Mouse (Mus musculus) kidney, adult 2 months (tissue): Measurements from ENCODE around the gene Zfp750. TPM values are rescaled to one million over a fixed set of nuclear protein-coding genes. Genes with fewer than 3 reads are reported as not detected.

Source experiments
- DNase-seq: peaks from one replicate; pipeline ENCODE4 v3.0.0; 2021
- H3K27ac ChIP-seq: fragments of 200-500 bp; 2 replicates; pipeline ENCODE4 v1.5.1; 2012; ENCODE audit warnings: low read depth, low read length, control low read depth, inconsistent platforms; ENCODE audit not compliant: insufficient read depth
- H3K27me3 ChIP-seq: fragments of 200-500 bp; replicated peaks from 2 replicates; pipeline ENCODE4 v1.6.1; 2012; ENCODE audit warnings: mild to moderate bottlenecking, moderate library complexity, low read length, inconsistent platforms; ENCODE audit not compliant: control insufficient read depth, insufficient read depth
- H3K36me3 ChIP-seq: fragments of 200-500 bp; 2 replicates; pipeline ENCODE4 v1.6.1; 2012; ENCODE audit warnings: mild to moderate bottlenecking, moderate library complexity, low read length, inconsistent platforms; ENCODE audit not compliant: control insufficient read depth, insufficient read depth
- H3K4me1 ChIP-seq: fragments of 200-500 bp; 2 replicates; pipeline ENCODE4 v1.6.1; 2011; ENCODE audit warnings: low read length; ENCODE audit not compliant: control insufficient read depth, insufficient read depth
- H3K4me3 ChIP-seq: fragments of 200-500 bp; 2 replicates; pipeline ENCODE4 v1.5.1; 2011; ENCODE audit warnings: mild to moderate bottlenecking, low read depth, low read length, control low read depth; ENCODE audit not compliant: insufficient read depth
- CTCF ChIP-seq: fragments of 200-500 bp; conservative IDR thresholded peaks from 2 replicates; pipeline ENCODE4 v1.5.1; 2011; ENCODE audit warnings: low read depth, mild to moderate bottlenecking, control low read depth, low read length, moderate library complexity, mixed read lengths; ENCODE audit not compliant: insufficient read depth, insufficient read length
- POLR2A ChIP-seq: fragments of 200-500 bp; IDR thresholded peaks from one replicate; pipeline ENCODE4 v1.6.1; 2011; ENCODE audit warnings: low read depth, low read length, control low read depth
- WGBS: fragments of 180-500 bp; shearing (Covaris S2); methylation state at CpG from one replicate; pipeline ENCODE4 v1.1.7; 2018; 5-methylcytosine and 5-hydroxymethylcytosine counted together
- polyA plus RNA-seq: library from polyadenylated mRNA; depleted of rRNA; stranded (reverse); fragments of >200 nt; gene quantifications from 2 replicates; pipeline ENCODE4 v1.2.3, GENCODE M21; 2012; rRNA removed

The Zfp750 gene
- polyA plus RNA-seq, 1 experiment: 3.3 TPM

DNA sequence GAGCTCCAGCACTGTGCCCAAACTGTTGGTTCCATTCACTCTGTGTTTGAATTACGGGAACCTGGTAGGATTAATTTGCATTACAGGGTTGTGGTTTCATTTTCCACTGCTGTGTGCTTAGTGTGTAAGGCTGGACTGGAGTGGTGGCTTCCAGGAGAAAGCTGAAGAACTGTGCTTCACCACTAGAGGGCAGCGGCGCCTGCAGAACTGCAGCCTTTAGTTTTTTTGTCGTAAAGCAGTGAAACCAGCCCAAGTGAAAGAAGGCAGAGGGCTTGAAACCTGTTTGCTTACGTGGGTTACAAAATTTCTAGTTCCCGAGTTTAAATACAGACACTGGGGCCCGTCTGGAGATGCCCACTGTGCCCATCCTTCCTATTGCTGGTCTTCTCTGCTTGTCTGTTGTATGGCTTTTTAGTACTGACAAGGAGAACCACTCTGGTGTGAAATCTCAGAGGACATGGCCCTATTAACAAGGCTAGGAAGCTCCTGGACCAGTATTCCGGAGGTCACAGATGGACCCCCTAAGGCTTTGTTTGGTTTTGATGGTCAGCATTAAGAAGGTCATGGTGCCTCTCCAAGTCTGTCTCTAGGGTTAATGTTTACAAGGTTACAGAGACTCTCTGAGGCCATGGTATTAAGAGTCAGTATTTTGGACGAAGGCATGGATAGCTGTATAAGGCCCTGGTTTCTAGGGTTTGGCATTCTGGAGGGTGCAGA is 43.3 kb downstream of the Zfp750 start:
- H3K27ac ChIP-seq: no peak overlapping the region
- TF ChIP-seq CTCF: peak; percentile 95
- TF ChIP-seq POLR2A: no peak
- WGBS: 15% methylated on average over 9 of the region's 9 CpGs
- peak; percentile 77 for DNase-seq
- H3K27me3 ChIP-seq: no peaks in the 10 kb centered on the region
- no peaks in the 10 kb centered on the region for H3K36me3 ChIP-seq
- H3K4me3 ChIP-seq: no peak overlapping the region
- peaks cover 11% of the 10 kb centered on the region; the same call in 1 of the 2 replicates for H3K4me1 ChIP-seq

DNA sequence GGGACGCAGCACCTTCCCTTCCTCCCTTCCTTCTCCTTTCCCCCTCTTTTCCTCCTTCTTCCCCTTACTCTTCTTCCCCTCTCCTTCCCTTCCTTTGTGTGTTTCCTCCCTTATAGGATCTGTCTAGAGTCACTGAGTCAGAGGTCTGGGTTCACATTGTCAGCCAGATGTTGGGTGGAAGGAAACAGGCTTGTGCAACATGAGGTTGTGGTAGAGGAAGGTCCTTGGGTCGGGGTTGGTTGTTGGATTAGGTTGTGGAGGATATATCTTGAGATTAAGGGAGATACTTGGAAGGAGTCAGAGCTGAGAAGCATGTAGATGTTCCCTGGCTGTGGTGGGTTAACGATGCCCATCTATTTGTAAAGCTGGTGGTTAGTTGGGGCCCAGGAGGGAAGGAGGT is 44.3 kb downstream of the Zfp750 start:
- TF ChIP-seq POLR2A (no peak), CTCF (no peak)
- WGBS: 79% methylated on average over 3 of the region's 3 CpGs
- DNase-seq: no peak
- Histone ChIP-seq H3K4me1 (peaks cover 11% of the 10 kb centered on the region; the same call in 1 of the 2 replicates), H3K27ac (no peak overlapping the region), H3K27me3 (no peaks in the 10 kb centered on the region), H3K36me3 (no peaks in the 10 kb centered on the region), H3K4me3 (no peak overlapping the region)

DNA sequence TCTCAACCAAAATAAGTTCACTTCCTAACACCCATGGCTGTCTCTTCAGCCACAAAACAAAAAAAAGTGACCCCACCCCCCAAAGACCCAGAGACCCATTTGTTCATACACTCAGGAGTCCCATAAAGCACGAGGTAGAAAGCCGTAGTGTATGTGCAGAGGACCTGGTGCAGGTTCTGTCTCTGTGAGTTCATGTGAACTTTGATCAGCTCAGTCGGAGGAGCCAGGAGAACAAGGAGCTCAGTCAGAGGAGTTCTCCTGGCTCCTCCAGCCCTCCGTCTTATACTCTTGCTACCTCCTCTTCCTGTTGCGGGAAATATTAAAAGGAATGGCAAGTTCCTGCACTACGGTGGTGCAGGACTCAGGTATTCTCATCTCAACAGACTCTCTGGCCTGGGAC is 51.7 kb downstream of the Zfp750 start:
- 72% methylated on average over 6 of the region's 6 CpGs for WGBS
- TF ChIP-seq CTCF: no peak

More for the DNA sequence above, 51.7 kb downstream of the Zfp750 start:
- no peaks in the 10 kb centered on the region for H3K27me3 ChIP-seq
- H3K4me1 ChIP-seq: peaks cover 2% of the 10 kb centered on the region; the same call in 1 of the 2 replicates
- no peak overlapping the region for H3K27ac ChIP-seq
- 0 out of 2 replicates have a peak, but pooled peaks cover 2% of the 10 kb centered on the region for H3K36me3 ChIP-seq
- H3K4me3 ChIP-seq: no peak overlapping the region
- peak; percentile 51 for DNase-seq

Other genes starting within 250 kb of the Zfp750 start
- gene Wdr45b, start 164.9 kb downstream of the Zfp750 start, polyA plus RNA-seq: 54.5 and 59.4 TPM in 2 replicates
- gene Rab40b, start 131.1 kb downstream of the Zfp750 start, polyA plus RNA-seq: 1.8 and 2.5 TPM in 2 replicates
- gene Fn3krp, start 97.9 kb downstream of the Zfp750 start, polyA plus RNA-seq: 14.9 and 19.6 TPM in 2 replicates
- gene Fn3k, start 84.4 kb downstream of the Zfp750 start, polyA plus RNA-seq: 30.6 and 33.7 TPM in 2 replicates
- gene Tbcd, start 67.4 kb downstream of the Zfp750 start, polyA plus RNA-seq: 58.9 and 70.1 TPM in 2 replicates
- 4.9 and 5.0 TPM in 2 replicates for gene B3gntl1, start 153.8 kb upstream of the Zfp750 start, polyA plus RNA-seq
- 42.6 and 49.1 TPM in 2 replicates for gene Metrnl, start 182.2 kb upstream of the Zfp750 start, polyA plus RNA-seq